Mouse (Mus musculus): ENCODE results near the gene Trio.

GRCm38 (mm10) chr15:27953570-27953969 lies 72.1 kb downstream of the Trio start:
- TF ChIP-seq CTCF (IDR thresholded peaks at IDR 0.05; ENCODE audit: control insufficient read depth, insufficient read depth, low read length) (no peak), POLR2A (IDR thresholded peaks at IDR 0.05; ENCODE audit: borderline replicate concordance, control insufficient read depth, low read depth, low read length) (no peak)
